In the genomic region with DNA sequence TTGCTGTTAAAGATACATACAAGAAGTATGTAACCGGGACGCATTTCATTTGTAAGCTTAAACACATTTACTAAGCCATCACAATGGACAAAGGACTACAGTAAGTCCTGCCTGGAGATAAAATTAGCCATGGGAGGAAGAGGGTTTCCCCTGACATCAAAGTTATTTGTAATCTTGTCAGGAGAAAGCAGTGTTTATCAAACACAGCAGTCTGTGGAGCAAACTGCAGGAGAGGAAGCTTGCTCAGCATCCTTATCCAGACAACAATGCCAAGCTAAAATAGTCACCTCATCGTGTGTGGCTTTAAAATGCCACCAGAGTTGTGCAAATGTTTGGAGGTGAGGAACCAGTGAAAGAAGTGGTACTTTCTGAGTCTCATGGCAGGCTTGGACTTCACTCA, we compare ENCODE assay signal across 22 mouse cellular contexts.
DNase-seq lines count a peak whose midpoint lies in the region; ATAC-seq and TF ChIP-seq lines count a peak whose summit lies in the region.
"Had no signal": no experiment of that assay in that cellular context is flagged by ENCODE, and none has a peak within 500 bp of the region (broad histone marks: within the 10 kb centered on the region; RNA-seq: fewer than 3 reads in every experiment).

No protein-coding gene starts in this region.

- H3K36me3 ChIP-seq in liver, adult 2 months (ENCODE audit: control insufficient read depth, insufficient read depth, low read length), result no peaks in the 10 kb centered on the region
- H3K36me3 ChIP-seq in neural tube, embryonic 11.5 days (ENCODE audit: control insufficient read depth, insufficient read depth, low read length), result no peaks in the 10 kb centered on the region
- H3K36me3 ChIP-seq: forebrain, embryonic 12.5 days; heart, embryonic 13.5 days; hindbrain, embryonic 12.5 days; limb, embryonic 12.5 days had no signal

- DNase-seq in frontal cortex, adult 2 months (ENCODE audit: extremely low spot score in 1 of 2, low spot score in 1 of 2), result no peak
- DNase-seq in liver, adult 2 months (ENCODE audit: extremely low read depth, low read depth, low spot score), result no peak
- DNase-seq in liver, result no peak
- peak; percentile 17 for DNase-seq in neural tube, embryonic 11.5 days (ENCODE audit: low spot score)
- no peak for DNase-seq in neural tube, embryonic 10.5 days (ENCODE audit: extremely low spot score, low spot score)
- DNase-seq: adrenal gland, postnatal 10 days; cerebellum, adult 11 months; cerebellum, postnatal 14 days; kidney, postnatal 10 days; right cerebral cortex, adult 18-20 months; thymus, postnatal 4 days had no signal

- H3K27me3 ChIP-seq in liver, adult 2 months (ENCODE audit: control insufficient read depth, insufficient read depth, low read length), result no peaks in the 10 kb centered on the region
- H3K27me3 ChIP-seq in neural tube, embryonic 11.5 days (ENCODE audit: control insufficient read depth, insufficient read depth, low read length), result no peaks in the 10 kb centered on the region
- H3K27me3 ChIP-seq: forebrain, embryonic 12.5 days; heart, embryonic 13.5 days; hindbrain, embryonic 12.5 days; limb, embryonic 12.5 days had no signal

- no peak for TF ChIP-seq CTCF in liver, adult 2 months (IDR thresholded peaks at IDR 0.05; ENCODE audit: low read depth, low read length)

- no peak overlapping the region for H3K9ac ChIP-seq in liver, adult 2 months (ENCODE audit: low read depth, low read length)
- no peak overlapping the region for H3K9ac ChIP-seq in neural tube, embryonic 11.5 days (ENCODE audit: low read length)
- H3K9ac ChIP-seq: forebrain, embryonic 12.5 days; heart, embryonic 13.5 days; hindbrain, embryonic 12.5 days; limb, embryonic 12.5 days had no signal

- no peak for TF ChIP-seq POLR2A in liver, adult 2 months (IDR thresholded peaks at IDR 0.05; ENCODE audit: extremely low read depth, insufficient read depth, low read length)

- no peak overlapping the region for H3K4me2 ChIP-seq in neural tube, embryonic 11.5 days (ENCODE audit: low read depth)
- H3K4me2 ChIP-seq: forebrain, embryonic 12.5 days; heart, embryonic 13.5 days; hindbrain, embryonic 12.5 days; limb, embryonic 12.5 days had no signal

- H3K9me3 ChIP-seq in neural tube, embryonic 11.5 days (ENCODE audit: control insufficient read depth, low read length), result no peaks in the 10 kb centered on the region
- H3K9me3 ChIP-seq: forebrain, embryonic 12.5 days; heart, embryonic 13.5 days; hindbrain, embryonic 12.5 days; limb, embryonic 12.5 days had no signal

- H3K4me1 ChIP-seq in liver, adult 2 months (ENCODE audit: control insufficient read depth, insufficient read depth, low read length), result peaks cover 3% of the 10 kb centered on the region; the same call in 1 of the 2 replicates
- peaks cover 12% of the 10 kb centered on the region; the same call in 1 of the 2 replicates for H3K4me1 ChIP-seq in neural tube, embryonic 11.5 days (ENCODE audit: control insufficient read depth, insufficient read depth, low read length)

- H3K27ac ChIP-seq in liver, adult 2 months (replicated peaks; ENCODE audit: insufficient read depth, low read depth, low read length), result 0 out of 2 replicates have a peak overlapping the region, but pooled peaks have one; percentile 29
- H3K27ac ChIP-seq in neural tube, embryonic 11.5 days (ENCODE audit: low read depth, low read length), result peak overlapping the region; percentile 15; the same call in 1 of the 2 replicates
- H3K27ac ChIP-seq: forebrain, embryonic 12.5 days; heart, embryonic 13.5 days; hindbrain, embryonic 12.5 days; layer of hippocampus, adult 2 months; left cerebral cortex, adult 2 months; limb, embryonic 12.5 days; macrophage had no signal

- no peak overlapping the region for H3K4me3 ChIP-seq in liver, adult 2 months (ENCODE audit: insufficient read depth, low read depth, low read length)
- no peak overlapping the region for H3K4me3 ChIP-seq in neural tube, embryonic 11.5 days (ENCODE audit: low read depth, low read length)
- H3K4me3 ChIP-seq: forebrain, embryonic 12.5 days; heart, embryonic 13.5 days; hindbrain, embryonic 12.5 days; layer of hippocampus, adult 2 months; left cerebral cortex, adult 2 months; limb, embryonic 12.5 days had no signal

- no peaks in the 10 kb centered on the region for H3K79me2 ChIP-seq in liver, adult 2 months (ENCODE audit: control insufficient read depth, insufficient read depth, low read length)

- WGBS in liver, adult 2 months, result 36% methylated on average over 3 of the region's 3 CpGs
- 52% methylated on average over 3 of the region's 3 CpGs for WGBS in neural tube, embryonic 11.5 days

- ATAC-seq in frontal cortex, adult (ENCODE audit: low TSS enrichment), result peak; percentile 31; the same call in 1 of the 2 replicates
- ATAC-seq in neural tube, embryonic 11.5 days (ENCODE audit: insufficient read depth, low FRiP score, low TSS enrichment), result no peak
- ATAC-seq in inflammation-experienced regulatory T-cells, adult 6 months, result no peak
- ATAC-seq: intestine, embryonic 16.5 days; midbrain, embryonic 16.5 days had no signal
